Mouse (Mus musculus) adipocyte (in vitro differentiated cells): Measurements from ENCODE around the gene Sept14.
"Not testable (repeated sequence)": the region's sequence is repeated elsewhere in the genome, so short reads cannot be mapped to it uniquely, and the experiment has no call there.

Source experiments
- DNase-seq: peaks from one replicate; pipeline ENCODE4 v3.0.0-alpha.2; 2016; ENCODE audit warnings: low spot score

The Sept14 gene

GRCm38 (mm10) chr5:129708412-129708811 lies at the start of gene Sept14:
TSS of gene Sept14 (minus strand) at chr5:129708512.
- DNase-seq: no peak

GRCm38 (mm10) chr5:129756886-129757285 lies 48.6 kb upstream of the Sept14 start:
- DNase-seq: no peak

GRCm38 (mm10) chr5:129744050-129744449 lies 35.7 kb upstream of the Sept14 start:
- no peak for DNase-seq

GRCm38 (mm10) chr5:129742903-129743488 lies 34.7 kb upstream of the Sept14 start:
- no peak for DNase-seq

GRCm38 (mm10) chr5:129740976-129741375 lies 32.7 kb upstream of the Sept14 start:
- no peak for DNase-seq

GRCm38 (mm10) chr5:129731021-129731420 lies 22.7 kb upstream of the Sept14 start:
- no peak for DNase-seq

- DNase-seq: peak; percentile 51
Observed at GRCm38 (mm10) chr5:129730344-129730743, 22.0 kb upstream of the Sept14 start.

GRCm38 (mm10) chr5:129729286-129729685 lies 21.0 kb upstream of the Sept14 start:
- DNase-seq: no peak

- DNase-seq: no peak
Observed at GRCm38 (mm10) chr5:129726784-129727183, 18.5 kb upstream of the Sept14 start.

GRCm38 (mm10) chr5:129725774-129726392 lies 17.6 kb upstream of the Sept14 start:
- DNase-seq: no peak

- DNase-seq: peak; percentile 86
Observed at GRCm38 (mm10) chr5:129724834-129725773, 16.8 kb upstream of the Sept14 start, which contains the start of gene Nipsnap2. TSS of gene Nipsnap2 (plus strand) at chr5:129725063.

- no peak for DNase-seq
Observed at GRCm38 (mm10) chr5:129724268-129724667, 16.0 kb upstream of the Sept14 start.

GRCm38 (mm10) chr5:129720176-129720575 lies 11.9 kb upstream of the Sept14 start:
- DNase-seq: no peak

- DNase-seq: no peak
Observed at GRCm38 (mm10) chr5:129717016-129717415, 8.7 kb upstream of the Sept14 start.

- DNase-seq: peak; percentile 95
Observed at GRCm38 (mm10) chr5:129715326-129715861, 7.1 kb upstream of the Sept14 start, which contains the start of gene Mrps17. TSS of gene Mrps17 (plus strand) at chr5:129715497.

- peak; percentile 82 for DNase-seq
Observed at GRCm38 (mm10) chr5:129703368-129703767, 4.9 kb downstream of the Sept14 start.

- DNase-seq: no peak
Observed at GRCm38 (mm10) chr5:129701706-129702105, 6.6 kb downstream of the Sept14 start.

- DNase-seq: peak; percentile 75
Observed at GRCm38 (mm10) chr5:129700506-129700905, 7.8 kb downstream of the Sept14 start.

- no peak for DNase-seq
Observed at GRCm38 (mm10) chr5:129690528-129690927, 17.8 kb downstream of the Sept14 start.

GRCm38 (mm10) chr5:129687621-129688020 lies 20.7 kb downstream of the Sept14 start:
- no peak for DNase-seq

- not testable (repeated sequence) for DNase-seq
Observed at GRCm38 (mm10) chr5:129685141-129685540, 23.2 kb downstream of the Sept14 start.

- peak; percentile 77 for DNase-seq
Observed at GRCm38 (mm10) chr5:129670036-129670458, 38.3 kb downstream of the Sept14 start, which contains the start of gene Zfp11. TSS of gene Zfp11 (minus strand) at chr5:129670099.
